Mouse (Mus musculus): ENCODE measurements around the gene Anp32a.

Anp32a gene

GRCm38 (mm10) chr9:62346388-62346679 lies 5.2 kb downstream of the Anp32a start:
- DNase-seq (ENCODE audit: low spot score) = no peak

- no peak for DNase-seq (ENCODE audit: low spot score)
Measured at GRCm38 (mm10) chr9:62347201-62347600, 6.1 kb downstream of the Anp32a start.

- no peak for DNase-seq (ENCODE audit: low spot score)
Measured at GRCm38 (mm10) chr9:62348050-62348449, 7.0 kb downstream of the Anp32a start.

GRCm38 (mm10) chr9:62348467-62348985 lies 7.4 kb downstream of the Anp32a start:
- no peak for DNase-seq (ENCODE audit: low spot score)

- DNase-seq (ENCODE audit: low spot score) = no peak
Measured at GRCm38 (mm10) chr9:62349250-62349649, 8.2 kb downstream of the Anp32a start.

- DNase-seq (ENCODE audit: low spot score) = no peak
Measured at GRCm38 (mm10) chr9:62350721-62351120, 9.6 kb downstream of the Anp32a start.

GRCm38 (mm10) chr9:62351200-62351599 lies 10.1 kb downstream of the Anp32a start:
- DNase-seq (ENCODE audit: low spot score) = no peak

- peak; percentile 81 for DNase-seq (ENCODE audit: low spot score)
Measured at GRCm38 (mm10) chr9:62353784-62354183, 12.7 kb downstream of the Anp32a start.

GRCm38 (mm10) chr9:62354838-62355719 lies 14.0 kb downstream of the Anp32a start:
- no peak for DNase-seq (ENCODE audit: low spot score)

GRCm38 (mm10) chr9:62355763-62356162 lies 14.7 kb downstream of the Anp32a start:
- DNase-seq (ENCODE audit: low spot score) = no peak

GRCm38 (mm10) chr9:62357593-62357992 lies 16.5 kb downstream of the Anp32a start:
- DNase-seq (ENCODE audit: low spot score) = no peak

- DNase-seq (ENCODE audit: low spot score) = no peak
Measured at GRCm38 (mm10) chr9:62358851-62359250, 17.8 kb downstream of the Anp32a start.

- no peak for DNase-seq (ENCODE audit: low spot score)
Measured at GRCm38 (mm10) chr9:62360889-62361288, 19.8 kb downstream of the Anp32a start.

- no peak for DNase-seq (ENCODE audit: low spot score)
Measured at GRCm38 (mm10) chr9:62362835-62363385, 21.8 kb downstream of the Anp32a start.

GRCm38 (mm10) chr9:62363619-62364018 lies 22.5 kb downstream of the Anp32a start:
- peak; percentile 81 for DNase-seq (ENCODE audit: low spot score)

- DNase-seq (ENCODE audit: low spot score) = no peak
Measured at GRCm38 (mm10) chr9:62364216-62364615, 23.1 kb downstream of the Anp32a start.

- no peak for DNase-seq (ENCODE audit: low spot score)
Measured at GRCm38 (mm10) chr9:62364831-62365230, 23.7 kb downstream of the Anp32a start.

GRCm38 (mm10) chr9:62365326-62366080 lies 24.4 kb downstream of the Anp32a start:
- DNase-seq (ENCODE audit: low spot score) = no peak

GRCm38 (mm10) chr9:62366478-62367458 lies 25.7 kb downstream of the Anp32a start:
- DNase-seq (ENCODE audit: low spot score) = no peak

GRCm38 (mm10) chr9:62367510-62368071 lies 26.5 kb downstream of the Anp32a start:
- DNase-seq (ENCODE audit: low spot score) = no peak

GRCm38 (mm10) chr9:62368256-62368905 lies 27.3 kb downstream of the Anp32a start:
- DNase-seq (ENCODE audit: low spot score) = no peak

All from c-Kit-positive CD71-positive TER-119-positive erythroid progenitor cells, embryonic 14.5 days (primary cell).